Mouse (Mus musculus) liver, embryonic 14.5 days (tissue): Measurements from ENCODE around the gene Rassf8. TPM values are rescaled to one million over a fixed set of nuclear protein-coding genes. Genes with fewer than 3 reads are reported as not detected.

Experiments used
- ATAC-seq: fragments of 200-750 bp; cut with Nextera tagmentation; 2 replicates; pipeline ENCODE4 v1.8.0; 2017; ENCODE audit warnings: moderate number of reproducible peaks, mild to moderate bottlenecking, moderate library complexity; ENCODE audit not compliant: insufficient read depth
- DNase-seq, 3 experiments: peaks; one replicate each; pipeline ENCODE4 v3.0.0-alpha.2; 2012 to 2013; ENCODE audit warnings: low read depth in 3 of 3, low spot score in 3 of 3
- H3K27ac ChIP-seq: fragments of 300-500 bp; sonication (generic); 2 replicates; pipeline ENCODE4 v1.5.1; 2014; ENCODE audit warnings: moderate library complexity, mild to moderate bottlenecking, control low read depth, inconsistent platforms
- H3K27me3 ChIP-seq: fragments of 300-500 bp; sonication (generic); 2 replicates; pipeline ENCODE4 v1.6.1; 2014; ENCODE audit warnings: mild to moderate bottlenecking, low read length, moderate library complexity; ENCODE audit not compliant: control insufficient read depth, insufficient read depth
- H3K36me3 ChIP-seq: fragments of 300-500 bp; sonication (generic); replicated peaks from 2 replicates; pipeline ENCODE4 v1.6.1; 2014; ENCODE audit warnings: low read depth; ENCODE audit not compliant: control insufficient read depth, insufficient read depth
- H3K4me1 ChIP-seq, 2 experiments: fragments of 200-500 bp in 1 of 2; fragments of 300-500 bp in 1 of 2; sonication (generic) in 1 of 2; replicated peaks; 2 replicates each; pipeline ENCODE4 v1.6.1; 2012 to 2014; ENCODE audit warnings: antibody characterized with exemption in 1 of 2, inconsistent platforms in 1 of 2, low read length in 1 of 2; ENCODE audit not compliant: control insufficient read depth in 2 of 2, insufficient read depth in 2 of 2
- H3K4me2 ChIP-seq: fragments of 300-500 bp; sonication (generic); 2 replicates; pipeline ENCODE4 v1.6.1; 2014; ENCODE audit warnings: low read depth, mild to moderate bottlenecking, control low read depth, moderate library complexity
- H3K4me3 ChIP-seq, 2 experiments: fragments of 200-500 bp in 1 of 2; fragments of 300-500 bp in 1 of 2; sonication (generic) in 1 of 2; 2 replicates each; pipeline ENCODE4 v1.5.1; 2012 to 2014; ENCODE audit warnings: low read depth in 2 of 2, low read length in 2 of 2, mild to moderate bottlenecking in 2 of 2, control low read depth in 1 of 2, inconsistent platforms in 1 of 2, moderate library complexity in 1 of 2; ENCODE audit not compliant: insufficient read depth in 1 of 2
- H3K9ac ChIP-seq: fragments of 300-500 bp; sonication (generic); replicated peaks from 2 replicates; pipeline ENCODE4 v1.6.1; 2014; ENCODE audit warnings: mild to moderate bottlenecking, control low read depth, moderate library complexity
- H3K9me3 ChIP-seq: fragments of 300-500 bp; sonication (generic); 2 replicates; pipeline ENCODE4 v1.6.1; 2016; ENCODE audit warnings: low read length, mixed read lengths; ENCODE audit not compliant: control insufficient read depth
- CTCF ChIP-seq: IDR thresholded peaks from 2 replicates; pipeline ENCODE4 v1.5.1; 2016; ENCODE audit warnings: antibody characterized with exemption, low read depth, control low read depth
- EP300 ChIP-seq: IDR thresholded peaks from 2 replicates; pipeline ENCODE4 v1.6.1; 2016; ENCODE audit warnings: antibody characterized with exemption, low read depth
- WGBS: fragments of 180-500 bp; shearing (Covaris S2); extraction: QIAGEN DNeasy Blood & Tissue Kit; methylation state at CpG from one replicate; pipeline ENCODE4 v1.1.7; 2014; ENCODE audit not compliant: insufficient replicate concordance; 5-methylcytosine and 5-hydroxymethylcytosine counted together
- polyA plus RNA-seq, 2 experiments: library from polyadenylated mRNA; depleted of rRNA in 1 of 2; stranded (reverse) in 1 of 2; unstranded in 1 of 2; fragments of >200 nt; fragmentation: Nextera tagmentation in 1 of 2; extraction: Ambion mirVana in 1 of 2; gene quantifications; 2 replicates each; pipeline versions ENCODE4 v1.2.1 to v1.2.3; 2012 to 2014

The Rassf8 gene
- polyA plus RNA-seq, 2 experiments = 1.4 to 3.1 TPM

GRCm38 (mm10) chr6:145797692-145798091, 51.1 kb downstream of the Rassf8 start:
- ATAC-seq = no peak
- WGBS = 41% methylated on average over 3 of the region's 3 CpGs

GRCm38 (mm10) chr6:145801796-145802488, 55.4 kb downstream of the Rassf8 start:
- Histone ChIP-seq H3K36me3 (no peaks in the 10 kb centered on the region), H3K4me1 (peaks cover 0 to 11% of the 10 kb centered on the region in 2 experiments; a peak in 2 of 4 replicates), H3K27ac (no peak overlapping the region), H3K4me3 (no peak overlapping the region), H3K4me2 (no peak overlapping the region), H3K27me3 (no peaks in the 10 kb centered on the region), H3K9me3 (no peaks in the 10 kb centered on the region), H3K9ac (no peak overlapping the region)
- ATAC-seq (no peak), DNase-seq (no peak)
- no peak for TF ChIP-seq EP300
- TF ChIP-seq CTCF = no peak
- 61% methylated on average over 3 of the region's 3 CpGs for WGBS

More at GRCm38 (mm10) chr6:145797692-145798091, 51.1 kb downstream of the Rassf8 start:
- Histone ChIP-seq H3K9ac (no peak overlapping the region), H3K9me3 (no peaks in the 10 kb centered on the region), H3K27me3 (no peaks in the 10 kb centered on the region), H3K4me1 (peaks cover 0 to 5% of the 10 kb centered on the region in 2 experiments; a peak in 2 of 4 replicates), H3K36me3 (no peaks in the 10 kb centered on the region), H3K27ac (no peak overlapping the region), H3K4me2 (no peak overlapping the region), H3K4me3 (no peak overlapping the region)
- DNase-seq = no peak
- TF ChIP-seq EP300 (no peak), CTCF (no peak)

- Histone ChIP-seq H3K9ac (no peak overlapping the region), H3K9me3 (no peaks in the 10 kb centered on the region), H3K27me3 (no peaks in the 10 kb centered on the region), H3K4me3 (no peak overlapping the region), H3K27ac (no peak overlapping the region), H3K36me3 (no peaks in the 10 kb centered on the region), H3K4me2 (no peak overlapping the region), H3K4me1 (peaks cover 0 to 11% of the 10 kb centered on the region in 2 experiments; a peak in 2 of 4 replicates)
- ATAC-seq = no peak
- no peak for DNase-seq
- no peak for TF ChIP-seq CTCF
- TF ChIP-seq EP300 = no peak
- WGBS = 42% methylated on average over 8 of the region's 8 CpGs
Measured at GRCm38 (mm10) chr6:145802881-145803280, 56.3 kb downstream of the Rassf8 start.

GRCm38 (mm10) chr6:145804276-145804675, 57.7 kb downstream of the Rassf8 start:
- Histone ChIP-seq H3K36me3 (no peaks in the 10 kb centered on the region), H3K4me2 (no peak overlapping the region), H3K9ac (no peak overlapping the region), H3K4me1 (peaks cover 0 to 11% of the 10 kb centered on the region in 2 experiments; a peak in 2 of 4 replicates), H3K9me3 (no peaks in the 10 kb centered on the region), H3K27ac (no peak overlapping the region), H3K27me3 (no peaks in the 10 kb centered on the region), H3K4me3 (no peak overlapping the region)
- no peak for DNase-seq
- no peak for TF ChIP-seq EP300
- TF ChIP-seq CTCF = no peak
- 42% methylated on average over 3 of the region's 3 CpGs for WGBS
- no peak for ATAC-seq

GRCm38 (mm10) chr6:145806784-145807183, 60.2 kb downstream of the Rassf8 start:
- Histone ChIP-seq H3K9me3 (no peaks in the 10 kb centered on the region), H3K4me1 (peaks cover 0 to 13% of the 10 kb centered on the region in 2 experiments; a peak in 2 of 4 replicates), H3K9ac (no peak overlapping the region), H3K27ac (no peak overlapping the region), H3K27me3 (no peaks in the 10 kb centered on the region), H3K4me3 (no peak overlapping the region), H3K4me2 (no peak overlapping the region), H3K36me3 (no peaks in the 10 kb centered on the region)
- TF ChIP-seq CTCF = no peak
- no peak for TF ChIP-seq EP300
- DNase-seq (no peak), ATAC-seq (no peak)
- WGBS = 22% methylated on average over 2 of the region's 2 CpGs
